Mouse (Mus musculus) MN1 (cell line): ENCODE data around the gene Ppp6r2.

Experiments
- DNase-seq: peaks from one replicate; pipeline ENCODE4 v3.0.0-alpha.2; 2016; ENCODE audit warnings: low spot score

Ppp6r2 gene

GRCm38 (mm10) chr15:89210915-89211715 is at the start of gene Ppp6r2:
Gene Ppp6r2, plus strand, starts transcription at chr15:89211553.
- DNase-seq, result peak; percentile 90

GRCm38 (mm10) chr15:89165478-89165877 is 45.9 kb upstream of the Ppp6r2 start:
- DNase-seq, result no peak

- no peak for DNase-seq
Measured at GRCm38 (mm10) chr15:89168922-89169321, 42.4 kb upstream of the Ppp6r2 start.

GRCm38 (mm10) chr15:89169431-89169830 is 41.9 kb upstream of the Ppp6r2 start:
- DNase-seq, result peak; percentile 78

- DNase-seq, result no peak
Measured at GRCm38 (mm10) chr15:89170102-89170501, 41.3 kb upstream of the Ppp6r2 start.

- no peak for DNase-seq
Measured at GRCm38 (mm10) chr15:89171526-89172051, 39.8 kb upstream of the Ppp6r2 start.

- peak; percentile 34 for DNase-seq
Measured at GRCm38 (mm10) chr15:89172276-89172935, 38.9 kb upstream of the Ppp6r2 start.

GRCm38 (mm10) chr15:89173024-89173905 is 38.1 kb upstream of the Ppp6r2 start:
- peak; percentile 68 for DNase-seq

- DNase-seq, result peak; percentile 83
Measured at GRCm38 (mm10) chr15:89173906-89174214, 37.5 kb upstream of the Ppp6r2 start.

- DNase-seq, result no peak
Measured at GRCm38 (mm10) chr15:89174889-89175339, 36.4 kb upstream of the Ppp6r2 start.

- no peak for DNase-seq
Measured at GRCm38 (mm10) chr15:89175411-89176155, 35.8 kb upstream of the Ppp6r2 start.

- peak; percentile 70 for DNase-seq
Measured at GRCm38 (mm10) chr15:89177121-89177520, 34.2 kb upstream of the Ppp6r2 start.

GRCm38 (mm10) chr15:89177576-89178259 is 33.6 kb upstream of the Ppp6r2 start:
- no peak for DNase-seq

GRCm38 (mm10) chr15:89178260-89178860 is 33.0 kb upstream of the Ppp6r2 start:
- DNase-seq, result no peak

- peak; percentile 61 for DNase-seq
Measured at GRCm38 (mm10) chr15:89178954-89179629, 32.3 kb upstream of the Ppp6r2 start.

- peak; percentile 31 for DNase-seq
Measured at GRCm38 (mm10) chr15:89179630-89179964, 31.8 kb upstream of the Ppp6r2 start.

- DNase-seq, result peak; percentile 58
Measured at GRCm38 (mm10) chr15:89180081-89180541, 31.2 kb upstream of the Ppp6r2 start.

GRCm38 (mm10) chr15:89180571-89181229 is 30.7 kb upstream of the Ppp6r2 start, which contains the start of gene Plxnb2:
Gene Plxnb2, minus strand, starts transcription at chr15:89180788.
- DNase-seq, result peak; percentile 94
